Comparison of ENCODE assay signal across 30 mouse cellular contexts in genomic region chr8:84375803-84376202, GRCm38 (mm10).
"Had no signal": no experiment of that assay in that cellular context is flagged by ENCODE, and none has a peak within 500 bp of the region (broad histone marks: within the 10 kb centered on the region; RNA-seq: fewer than 3 reads in every experiment).

No protein-coding gene starts in this region.

- H3K4me3 ChIP-seq: heart, embryonic 15.5 days; hindbrain, embryonic 10.5 days; hindbrain, embryonic 12.5 days; hindbrain, embryonic 13.5 days; hindbrain, embryonic 15.5 days; intestine, embryonic 15.5 days; kidney, embryonic 15.5 days; layer of hippocampus, adult 2 months; left cerebral cortex, adult 2 months had no signal

- ATAC-seq: hindbrain, embryonic 16.5 days; hindbrain, postnatal 0 days; inflammation-experienced regulatory T-cells, adult 6 months; intestine, embryonic 15.5 days; intestine, embryonic 16.5 days; intestine, postnatal 0 days had no signal

- DNase-seq: heart, postnatal 10 days; heart, postnatal 14 days; heart, postnatal 36 days; heart, postnatal 4 days; kidney, adult 11 months; kidney, adult 18-20 months; kidney, adult 2 months; kidney, adult 8-10 months; kidney, adult 9 months; kidney, postnatal 10 days; kidney, postnatal 14 days; kidney, postnatal 4 days; layer of hippocampus, adult 9-11 months; layer of hippocampus, postnatal 36 days had no signal

- H3K4me1 ChIP-seq: heart, embryonic 15.5 days; hindbrain, embryonic 15.5 days; intestine, embryonic 15.5 days; kidney, embryonic 15.5 days had no signal

- H3K27ac ChIP-seq: heart, embryonic 15.5 days; hindbrain, embryonic 10.5 days; hindbrain, embryonic 12.5 days; hindbrain, embryonic 13.5 days; hindbrain, embryonic 14.5 days; hindbrain, embryonic 15.5 days; hindbrain, postnatal 0 days; intestine, embryonic 15.5 days; kidney, embryonic 15.5 days; kidney, postnatal 0 days; layer of hippocampus, adult 2 months; left cerebral cortex, adult 2 months had no signal

- H3K27me3 ChIP-seq: heart, embryonic 15.5 days; hindbrain, embryonic 12.5 days; hindbrain, embryonic 15.5 days; intestine, embryonic 15.5 days; kidney, embryonic 15.5 days had no signal
